In genomic region chr15:5584381-5584780, GRCm38 (mm10) we compare ENCODE assay signal across 26 mouse cellular contexts.
DNase-seq lines count a peak whose midpoint lies in the region; ATAC-seq and TF ChIP-seq lines count a peak whose summit lies in the region.
"Had no signal": no experiment of that assay in that cellular context is flagged by ENCODE, and none has a peak within 500 bp of the region (broad histone marks: within the 10 kb centered on the region; RNA-seq: fewer than 3 reads in every experiment).

No protein-coding gene starts in this region.

- no peak for TF ChIP-seq CTCF in small intestine, adult 2 months (IDR thresholded peaks at IDR 0.05; ENCODE audit: extremely low read depth, insufficient read length, insufficient replicate concordance, low read depth, low read length)

- H3K4me1 ChIP-seq in limb, embryonic 14.5 days (ENCODE audit: control insufficient read depth, insufficient read depth, low read length) = no peaks in the 10 kb centered on the region
- no peaks in the 10 kb centered on the region for H3K4me1 ChIP-seq in limb, embryonic 10.5 days
- H3K4me1 ChIP-seq in small intestine, adult 2 months (ENCODE audit: control insufficient read depth, insufficient read depth, insufficient read length, low read length) = peaks cover 3% of the 10 kb centered on the region; the same call in 1 of the 2 replicates
- H3K4me1 ChIP-seq: forebrain, embryonic 10.5 days; forebrain, embryonic 12.5 days had no signal

- H3K36me3 ChIP-seq in limb, embryonic 14.5 days (ENCODE audit: control insufficient read depth, insufficient read depth, low read length) = no peaks in the 10 kb centered on the region
- no peaks in the 10 kb centered on the region for H3K36me3 ChIP-seq in limb, embryonic 10.5 days
- H3K36me3 ChIP-seq in small intestine, adult 2 months (ENCODE audit: control insufficient read depth, insufficient read depth, low read length) = no peaks in the 10 kb centered on the region
- H3K36me3 ChIP-seq: embryonic facial prominence, embryonic 13.5 days; forebrain, embryonic 10.5 days; forebrain, embryonic 12.5 days; G1E had no signal

- peak; percentile 23 for DNase-seq in limb, embryonic 14.5 days (ENCODE audit: low spot score)
- DNase-seq in limb, embryonic 10.5 days (ENCODE audit: low spot score) = no peak
- DNase-seq in NIH3T3 (ENCODE audit: low read depth) = peak; percentile 80
- DNase-seq in left cerebral cortex, postnatal 36 days (ENCODE audit: low spot score in 2 of 2) = no peak
- DNase-seq in left cerebral cortex, adult 11 months (ENCODE audit: low spot score) = no peak
- DNase-seq: adrenal gland, adult 8-10 months; adrenal gland, postnatal 14 days; adrenal gland, postnatal 36 days; B cell, adult 2 months; cerebellum, adult 11-12 months; cerebellum, adult 2 months; cerebellum, adult 9-10 months; cerebellum, postnatal 10 days; cerebellum, postnatal 25 days had no signal

- H3K9me3 ChIP-seq in limb, embryonic 14.5 days (ENCODE audit: control insufficient read depth, low read length) = no peaks in the 10 kb centered on the region
- no peaks in the 10 kb centered on the region for H3K9me3 ChIP-seq in limb, embryonic 10.5 days (replicated peaks)
- H3K9me3 ChIP-seq: embryonic facial prominence, embryonic 13.5 days; forebrain, embryonic 10.5 days; forebrain, embryonic 12.5 days; G1E had no signal

- TF ChIP-seq POLR2A in limb, embryonic 14.5 days (IDR thresholded peaks at IDR 0.05; ENCODE audit: borderline replicate concordance, extremely low read depth, insufficient read depth, insufficient read length) = no peak
- no peak for TF ChIP-seq POLR2A in small intestine, adult 2 months (IDR thresholded peaks at IDR 0.05; ENCODE audit: low read depth, low read length)

- 65% methylated on average over 2 of the region's 2 CpGs for WGBS in limb, embryonic 14.5 days
- 90% methylated on average over 2 of the region's 2 CpGs for WGBS in limb, embryonic 10.5 days
- 82% methylated on average over 2 of the region's 2 CpGs for WGBS in small intestine, adult 2 months

- no peak for ATAC-seq in limb, embryonic 14.5 days (ENCODE audit: low FRiP score, low read depth)
- ATAC-seq: activated CD4-positive, CD25-positive, alpha-beta regulatory T cell, adult 4 months; CD4-positive, CD25-positive, alpha-beta regulatory T cell, adult 4 months; forebrain, embryonic 14.5 days; forebrain, embryonic 16.5 days; Patski had no signal

- intact Hi-C loops in left cerebral cortex, postnatal 36 days (cut with DNase I) = no loop called here

- no peaks in the 10 kb centered on the region for H3K27me3 ChIP-seq in limb, embryonic 14.5 days (ENCODE audit: control insufficient read depth, insufficient read depth, low read length)
- no peaks in the 10 kb centered on the region for H3K27me3 ChIP-seq in limb, embryonic 10.5 days (ENCODE audit: low read depth, poor library complexity, severe bottlenecking)
- H3K27me3 ChIP-seq in small intestine, adult 2 months (ENCODE audit: control insufficient read depth, insufficient read depth, low read length) = no peaks in the 10 kb centered on the region
- H3K27me3 ChIP-seq: CH12.LX; embryonic facial prominence, embryonic 13.5 days; forebrain, embryonic 12.5 days; Patski had no signal

- no peak overlapping the region for H3K4me2 ChIP-seq in limb, embryonic 14.5 days (replicated peaks; ENCODE audit: low read depth, low read length, severe bottlenecking)
- H3K4me2 ChIP-seq: embryonic facial prominence, embryonic 13.5 days; forebrain, embryonic 12.5 days had no signal

- no peak overlapping the region for H3K27ac ChIP-seq in limb, embryonic 14.5 days (replicated peaks; ENCODE audit: low read depth, low read length)
- no peak overlapping the region for H3K27ac ChIP-seq in limb, embryonic 10.5 days
- 0 out of 2 replicates have a peak overlapping the region, but pooled peaks have one; percentile 7 for H3K27ac ChIP-seq in small intestine, adult 2 months (ENCODE audit: insufficient read depth, low read depth, low read length)
- H3K27ac ChIP-seq: embryonic facial prominence, embryonic 13.5 days; forebrain, embryonic 10.5 days; forebrain, embryonic 12.5 days had no signal

- H3K9ac ChIP-seq in limb, embryonic 14.5 days (ENCODE audit: low read depth, low read length, severe bottlenecking) = no peak overlapping the region
- H3K9ac ChIP-seq: embryonic facial prominence, embryonic 13.5 days; forebrain, embryonic 12.5 days had no signal

- H3K4me3 ChIP-seq in limb, embryonic 14.5 days (replicated peaks; ENCODE audit: low read length) = no peak overlapping the region
- no peak overlapping the region for H3K4me3 ChIP-seq in limb, embryonic 10.5 days
- no peak overlapping the region for H3K4me3 ChIP-seq in small intestine, adult 2 months (ENCODE audit: low read depth, low read length)
- H3K4me3 ChIP-seq: embryonic facial prominence, embryonic 13.5 days; erythroblast, embryonic 14.5 days; forebrain, embryonic 10.5 days; forebrain, embryonic 12.5 days had no signal

Comparison
In these comparisons a context has a peak if more than half of its experiments do, and no peak if none do; other contexts are left out.
1. DNase-seq: peak in limb, embryonic 14.5 days (single experiment) and NIH3T3 (single experiment); none in limb, embryonic 10.5 days (single experiment), left cerebral cortex, postnatal 36 days (0 of 2) and left cerebral cortex, adult 11 months (single experiment).